Mouse (Mus musculus) heart, embryonic 10.5 days (tissue): ENCODE results near the gene Tmbim7. TPM values are rescaled to one million over a fixed set of nuclear protein-coding genes. Genes with fewer than 3 reads are reported as not detected.
"Not testable (repeated sequence)": the region's sequence is repeated elsewhere in the genome, so short reads cannot be mapped to it uniquely, and the experiment has no call there.

Experiments used
- DNase-seq: peaks from one replicate; pipeline ENCODE4 v3.0.0-alpha.2; 2017; ENCODE audit warnings: low spot score
- H3K27ac ChIP-seq: fragments of 300-500 bp; sonication (generic); 2 replicates; pipeline ENCODE4 v1.5.1; 2016; ENCODE audit warnings: mild to moderate bottlenecking
- H3K27me3 ChIP-seq: fragments of 300-500 bp; sonication (generic); 2 replicates; pipeline ENCODE4 v1.6.1; 2016; ENCODE audit warnings: mild to moderate bottlenecking; ENCODE audit not compliant: poor library complexity, insufficient read depth, severe bottlenecking
- H3K36me3 ChIP-seq: fragments of 300-500 bp; sonication (generic); 2 replicates; pipeline ENCODE4 v1.6.1; 2016; ENCODE audit warnings: mild to moderate bottlenecking, moderate library complexity
- H3K4me1 ChIP-seq: fragments of 300-500 bp; sonication (generic); 2 replicates; pipeline ENCODE4 v1.6.1; 2016; ENCODE audit warnings: mild to moderate bottlenecking
- H3K4me3 ChIP-seq: fragments of 300-500 bp; sonication (generic); 2 replicates; pipeline ENCODE4 v1.5.1; 2016; ENCODE audit warnings: mild to moderate bottlenecking, moderate library complexity
- H3K9me3 ChIP-seq: fragments of 300-500 bp; sonication (generic); 2 replicates; pipeline ENCODE4 v1.6.1; 2016; ENCODE audit warnings: mild to moderate bottlenecking, moderate library complexity
- WGBS: fragments of 180-500 bp; shearing (Covaris S2); methylation state at CpG from one replicate; pipeline ENCODE4 v1.1.7; 2016; 5-methylcytosine and 5-hydroxymethylcytosine counted together
- polyA plus RNA-seq: library from polyadenylated mRNA; unstranded; fragments of >200 nt; fragmentation: Nextera tagmentation; extraction: Ambion mirVana; gene quantifications from 2 replicates; pipeline ENCODE4 v1.2.1, GENCODE M21; 2016

Gene Tmbim7
- not detected in 2 replicates for polyA plus RNA-seq

DNA sequence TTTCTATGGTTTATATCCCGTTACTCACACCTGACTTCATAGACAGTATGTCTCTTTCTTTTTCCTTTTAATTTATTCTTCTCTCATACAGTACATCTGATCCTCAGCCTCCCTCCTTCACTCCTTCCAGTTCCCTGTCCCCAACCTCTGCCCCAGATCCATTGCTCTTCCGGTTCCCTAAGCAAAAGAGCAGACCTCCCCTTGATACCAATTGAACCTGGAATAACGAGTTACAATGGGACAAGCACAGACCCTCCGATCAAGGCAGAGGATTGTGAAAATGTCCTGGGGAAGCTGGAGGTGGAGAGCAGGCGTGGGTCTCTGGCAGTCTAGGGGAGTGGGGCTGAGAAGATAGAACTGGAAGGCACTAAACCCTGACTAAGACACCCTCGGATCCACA lies at the start of gene Tmbim7:
Tmbim7 (plus strand) TSS at position 301 of the 400 bp plus-strand sequence.
- no peaks in the 10 kb centered on the region for H3K36me3 ChIP-seq
- H3K9me3 ChIP-seq = no peaks in the 10 kb centered on the region
- WGBS = 72% methylated on average over 6 of the region's 6 CpGs
- H3K4me3 ChIP-seq = no peak within 1 kb of the TSS
- H3K27ac ChIP-seq = no peak within 1 kb of the TSS
- DNase-seq = peak; percentile 52
- H3K27me3 ChIP-seq = no peaks in the 10 kb centered on the region
- H3K4me1 ChIP-seq = no peaks in the 10 kb centered on the region

GRCm38 (mm10) chr5:3607114-3607513 lies 43.9 kb upstream of the Tmbim7 start:
- Histone ChIP-seq H3K36me3 (peaks cover 54% of the 10 kb centered on the region), H3K9me3 (no peaks in the 10 kb centered on the region), H3K4me3 (no peak overlapping the region), H3K27ac (no peak overlapping the region), H3K27me3 (no peaks in the 10 kb centered on the region), H3K4me1 (no peaks in the 10 kb centered on the region)
- WGBS = 92% methylated on average over 9 of the region's 9 CpGs
- no peak for DNase-seq

- no peak overlapping the region for H3K27ac ChIP-seq
- H3K4me3 ChIP-seq = no peak overlapping the region
- H3K4me1 ChIP-seq = no peaks in the 10 kb centered on the region
- DNase-seq = no peak
- no peaks in the 10 kb centered on the region for H3K9me3 ChIP-seq
- peaks cover 56% of the 10 kb centered on the region for H3K36me3 ChIP-seq
- no peaks in the 10 kb centered on the region for H3K27me3 ChIP-seq
- WGBS = 91% methylated on average over 7 of the region's 7 CpGs
Measured at GRCm38 (mm10) chr5:3609241-3609640, 41.7 kb upstream of the Tmbim7 start.

- not testable (repeated sequence) for H3K4me1 ChIP-seq, H3K9me3 ChIP-seq, H3K4me3 ChIP-seq, H3K27me3 ChIP-seq, H3K27ac ChIP-seq, DNase-seq
- peaks cover 56% of the 10 kb centered on the region for H3K36me3 ChIP-seq
- WGBS = 93% methylated on average over 2 of the region's 2 CpGs
Measured at GRCm38 (mm10) chr5:3611835-3612234, 39.1 kb upstream of the Tmbim7 start.

DNA sequence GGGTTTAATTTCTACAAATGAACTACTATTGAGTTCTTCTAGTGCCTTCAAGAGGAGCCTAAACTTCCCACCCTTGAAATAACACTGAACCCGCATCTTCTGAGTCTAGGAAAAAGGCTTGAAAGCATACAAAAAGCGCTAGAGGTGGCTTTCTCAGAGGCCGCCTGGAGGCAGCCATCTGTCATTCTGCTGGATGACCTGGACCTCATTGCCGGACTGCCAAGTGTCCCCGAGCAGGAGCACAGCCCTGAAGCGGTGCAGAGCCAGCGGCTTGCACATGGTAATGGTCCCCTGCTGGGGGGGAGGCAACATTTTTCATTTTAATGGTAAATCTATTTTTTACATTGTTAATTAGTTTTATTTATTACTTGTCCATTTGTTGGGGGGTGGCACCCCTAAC lies 30.5 kb upstream of the Tmbim7 start:
- Histone ChIP-seq H3K9me3 (no peaks in the 10 kb centered on the region), H3K36me3 (peaks cover 57% of the 10 kb centered on the region), H3K4me3 (no peak overlapping the region), H3K27ac (no peak overlapping the region), H3K4me1 (no peaks in the 10 kb centered on the region), H3K27me3 (no peaks in the 10 kb centered on the region)
- DNase-seq = no peak
- WGBS = 91% methylated on average over 7 of the region's 7 CpGs

DNA sequence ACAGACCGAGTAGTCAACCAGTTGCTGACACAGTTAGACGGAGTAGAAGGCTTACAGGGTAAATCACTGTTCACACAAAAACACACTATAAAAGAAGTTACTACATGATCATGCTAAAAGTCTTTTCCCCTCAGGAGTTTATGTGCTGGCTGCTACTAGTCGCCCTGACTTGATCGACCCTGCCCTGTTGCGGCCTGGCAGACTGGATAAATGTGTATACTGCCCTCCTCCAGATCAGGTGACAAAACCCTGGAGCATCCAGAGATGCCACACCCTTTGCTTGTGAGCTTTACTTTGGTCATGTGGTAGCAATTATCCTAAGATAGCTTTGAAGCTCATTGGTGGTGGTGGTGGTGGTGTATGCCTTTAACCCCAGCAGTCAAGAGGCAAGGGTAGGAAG lies 20.9 kb upstream of the Tmbim7 start:
- Histone ChIP-seq H3K27ac (no peak overlapping the region), H3K4me1 (0 out of 2 replicates have a peak, but pooled peaks cover 4% of the 10 kb centered on the region), H3K36me3 (peaks cover 26% of the 10 kb centered on the region), H3K4me3 (no peak overlapping the region), H3K27me3 (no peaks in the 10 kb centered on the region), H3K9me3 (no peaks in the 10 kb centered on the region)
- no peak for DNase-seq
- 92% methylated on average over 5 of the region's 5 CpGs for whole genome bisulfite sequencing

DNA sequence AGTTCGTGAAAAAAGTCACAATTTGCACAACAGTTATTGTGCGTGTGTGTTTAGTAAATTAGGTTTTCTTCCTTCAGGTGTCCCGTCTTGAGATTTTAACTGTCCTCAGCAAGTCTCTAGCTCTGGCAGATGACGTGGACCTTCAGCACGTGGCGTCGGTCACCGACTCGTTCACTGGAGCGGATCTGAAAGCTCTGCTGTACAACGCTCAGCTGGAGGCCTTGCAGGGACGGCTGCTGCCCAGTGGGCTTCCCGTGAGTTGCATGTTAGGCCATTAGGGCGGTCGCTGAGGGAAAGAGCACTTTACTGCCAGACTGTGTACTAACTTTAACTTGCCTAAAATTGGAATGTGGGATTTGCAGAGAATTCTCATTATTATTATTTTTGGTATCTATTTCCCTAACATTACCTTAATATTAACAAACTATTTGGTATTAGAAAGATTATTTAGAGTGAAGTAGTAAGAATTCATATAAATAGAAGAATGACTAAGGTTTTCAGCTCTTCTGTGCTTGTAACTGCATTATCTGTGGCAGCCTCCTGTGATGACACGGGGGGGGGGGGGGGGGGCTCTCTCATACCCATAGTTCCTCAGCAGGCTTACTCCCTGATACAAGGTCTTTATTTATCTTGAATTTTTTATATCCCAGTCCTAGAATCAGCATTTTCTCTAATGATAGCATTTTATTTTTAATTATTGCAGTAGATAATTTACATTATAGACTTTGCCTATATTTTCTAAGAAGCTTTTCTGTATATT lies 19.3 kb upstream of the Tmbim7 start:
- no peak for DNase-seq
- no peak overlapping the region for H3K27ac ChIP-seq
- no peaks in the 10 kb centered on the region for H3K27me3 ChIP-seq
- peaks cover 28% of the 10 kb centered on the region for H3K36me3 ChIP-seq
- no peaks in the 10 kb centered on the region for H3K9me3 ChIP-seq
- 0 out of 2 replicates have a peak, but pooled peaks cover 4% of the 10 kb centered on the region for H3K4me1 ChIP-seq
- no peak overlapping the region for H3K4me3 ChIP-seq
- 68% methylated on average over 16 of the region's 16 CpGs for WGBS

DNA sequence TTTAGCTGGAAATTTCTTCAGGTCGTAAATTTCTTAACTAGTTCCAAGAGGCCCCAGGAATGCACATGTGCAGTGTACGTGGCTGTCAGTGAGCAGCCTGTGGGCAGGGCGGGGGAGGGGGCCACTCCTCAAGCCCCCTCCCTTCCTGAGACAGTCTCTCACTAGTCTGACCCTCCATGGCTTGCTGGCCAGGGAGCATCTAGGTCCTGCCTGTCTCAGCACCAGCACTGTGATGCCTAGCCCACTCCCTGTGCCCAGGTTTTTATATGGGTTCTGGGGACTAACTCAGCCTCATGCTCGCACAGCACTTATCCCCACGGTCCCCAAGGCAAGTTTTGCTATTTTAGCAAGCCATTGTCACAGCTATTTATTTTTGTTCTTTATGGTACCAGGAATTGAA lies 18.7 kb upstream of the Tmbim7 start:
- 58% methylated on average over 5 of the region's 5 CpGs for WGBS
- no peak for DNase-seq
- peaks cover 26% of the 10 kb centered on the region for H3K36me3 ChIP-seq
- no peaks in the 10 kb centered on the region for H3K9me3 ChIP-seq
- H3K4me3 ChIP-seq = no peak overlapping the region
- no peak overlapping the region for H3K27ac ChIP-seq
- 0 out of 2 replicates have a peak, but pooled peaks cover 4% of the 10 kb centered on the region for H3K4me1 ChIP-seq
- no peaks in the 10 kb centered on the region for H3K27me3 ChIP-seq

DNA sequence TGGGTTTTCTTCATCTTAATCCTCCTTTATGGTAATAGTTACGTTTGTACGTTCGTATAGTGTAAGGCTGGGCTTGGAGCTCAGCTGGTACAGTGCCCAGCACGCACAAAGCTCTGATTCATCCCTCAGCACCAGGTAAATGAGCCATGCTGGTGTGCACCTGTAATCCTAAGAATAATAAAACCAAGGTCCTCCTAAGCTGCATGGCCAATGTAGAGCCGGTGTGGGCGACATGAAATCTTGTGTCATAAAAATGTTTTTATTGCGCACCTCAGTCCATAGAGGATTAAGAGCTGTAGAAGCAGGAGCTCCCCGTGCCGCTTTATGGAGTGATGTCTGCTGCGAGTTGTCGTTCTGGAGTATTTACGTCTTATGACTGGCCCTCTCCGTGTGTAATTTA lies 17.7 kb upstream of the Tmbim7 start:
- 91% methylated on average over 13 of the region's 13 CpGs for WGBS
- H3K36me3 ChIP-seq = peaks cover 23% of the 10 kb centered on the region

GRCm38 (mm10) chr5:3633951-3634350 lies 17.0 kb upstream of the Tmbim7 start:
- Histone ChIP-seq H3K27me3 (no peaks in the 10 kb centered on the region), H3K9me3 (no peaks in the 10 kb centered on the region), H3K4me3 (no peak overlapping the region), H3K4me1 (0 out of 2 replicates have a peak, but pooled peaks cover 4% of the 10 kb centered on the region), H3K27ac (no peak overlapping the region), H3K36me3 (peaks cover 23% of the 10 kb centered on the region)
- WGBS = 65% methylated on average over 4 of the region's 4 CpGs
- no peak for DNase-seq

More for the DNA sequence above, 17.7 kb upstream of the Tmbim7 start:
- Histone ChIP-seq H3K4me3 (no peak overlapping the region), H3K27ac (no peak overlapping the region), H3K27me3 (no peaks in the 10 kb centered on the region), H3K9me3 (no peaks in the 10 kb centered on the region), H3K4me1 (0 out of 2 replicates have a peak, but pooled peaks cover 4% of the 10 kb centered on the region)
- no peak for DNase-seq

- no peak for DNase-seq
- Histone ChIP-seq H3K4me1 (0 out of 2 replicates have a peak, but pooled peaks cover 4% of the 10 kb centered on the region), H3K4me3 (no peak overlapping the region), H3K27ac (no peak overlapping the region), H3K27me3 (no peaks in the 10 kb centered on the region), H3K36me3 (peaks cover 20% of the 10 kb centered on the region), H3K9me3 (no peaks in the 10 kb centered on the region)
- 74% methylated on average over 8 of the region's 8 CpGs for WGBS
Measured at GRCm38 (mm10) chr5:3635286-3635685, 15.7 kb upstream of the Tmbim7 start.

- no peak overlapping the region for H3K27ac ChIP-seq
- peak; percentile 16 for DNase-seq
- H3K27me3 ChIP-seq = no peaks in the 10 kb centered on the region
- H3K4me3 ChIP-seq = no peak overlapping the region
- peaks cover 52% of the 10 kb centered on the region for H3K36me3 ChIP-seq
- WGBS = 95% methylated on average over 6 of the region's 6 CpGs
- 0 out of 2 replicates have a peak, but pooled peaks cover 4% of the 10 kb centered on the region for H3K4me1 ChIP-seq
- H3K9me3 ChIP-seq = no peaks in the 10 kb centered on the region
Measured at GRCm38 (mm10) chr5:3644621-3645020, 6.4 kb upstream of the Tmbim7 start.

GRCm38 (mm10) chr5:3645326-3645725 lies 5.7 kb upstream of the Tmbim7 start:
- H3K9me3 ChIP-seq = no peaks in the 10 kb centered on the region
- H3K4me1 ChIP-seq = 0 out of 2 replicates have a peak, but pooled peaks cover 4% of the 10 kb centered on the region
- H3K36me3 ChIP-seq = peaks cover 48% of the 10 kb centered on the region
- no peak overlapping the region for H3K27ac ChIP-seq
- H3K4me3 ChIP-seq = no peak overlapping the region
- 84% methylated on average over 6 of the region's 6 CpGs for WGBS
- no peaks in the 10 kb centered on the region for H3K27me3 ChIP-seq
- no peak for DNase-seq
